Mouse (Mus musculus) layer of hippocampus, adult 18-20 months (tissue): ENCODE results near the gene Rbfox1. TPM values are rescaled to one million over a fixed set of nuclear protein-coding genes. Genes with fewer than 3 reads are reported as not detected.

Experiments used
- DNase-seq, 2 experiments: peaks; one replicate each; pipeline ENCODE4 v3.0.0; 2022; ENCODE audit warnings: low spot score in 2 of 2
- total RNA-seq, 2 experiments: library from RNA; stranded (reverse); gene quantifications; 2 replicates each; pipeline ENCODE4 v1.2.3; 2021

The Rbfox1 gene
- total RNA-seq, 2 experiments from 2014 or later: 379 to 393 TPM

- peak; percentile 28 to 79 for DNase-seq
Measured at GRCm38 (mm10) chr16:6427292-6428281, 542.4 kb downstream of the Rbfox1 start.

GRCm38 (mm10) chr16:6430981-6431380 is 545.8 kb downstream of the Rbfox1 start:
- DNase-seq: peak in 1 of 2 experiments; percentile 33

DNA sequence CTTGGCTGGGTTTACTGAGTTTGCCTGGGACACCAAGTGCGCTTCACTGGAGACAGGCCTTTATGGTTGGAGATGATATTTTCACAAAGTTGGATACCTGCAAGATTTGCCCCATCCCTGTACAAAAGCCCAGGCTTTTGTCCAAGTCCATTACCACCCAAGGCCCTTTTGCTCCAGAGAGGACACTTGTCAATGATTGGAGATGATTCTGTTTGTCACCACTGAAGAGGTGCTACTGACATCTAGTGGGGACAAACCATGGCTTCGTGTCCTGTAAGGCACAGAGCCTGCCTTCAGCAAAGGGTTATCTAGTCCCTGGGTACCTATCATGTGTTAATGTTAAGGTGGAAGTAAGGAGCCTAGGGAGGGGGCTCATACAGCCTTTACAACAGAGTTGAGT is 551.3 kb downstream of the Rbfox1 start:
- no peak for DNase-seq

- DNase-seq: peak; percentile 36 to 53
Measured at GRCm38 (mm10) chr16:6448250-6448649, 563.1 kb downstream of the Rbfox1 start.

DNA sequence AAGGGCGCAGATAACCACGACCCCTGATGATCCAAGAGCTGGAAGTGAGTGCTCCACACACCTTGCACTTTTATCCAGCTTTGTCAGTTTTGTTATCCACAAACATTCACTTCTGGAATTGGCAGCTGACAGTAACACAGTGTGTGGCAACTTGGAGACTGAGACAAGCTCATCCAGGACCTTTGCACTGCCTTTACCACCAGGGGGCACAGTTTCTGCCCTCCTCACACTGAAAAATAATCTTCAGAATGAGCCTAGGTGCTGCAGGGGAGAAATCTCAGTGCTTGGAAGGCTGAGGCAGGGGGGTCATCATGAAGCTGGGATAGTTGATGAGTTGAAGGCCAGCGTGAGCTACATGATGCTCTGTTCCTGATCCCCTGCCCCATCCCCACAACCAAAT is 570.2 kb downstream of the Rbfox1 start:
- DNase-seq: no peak

DNA sequence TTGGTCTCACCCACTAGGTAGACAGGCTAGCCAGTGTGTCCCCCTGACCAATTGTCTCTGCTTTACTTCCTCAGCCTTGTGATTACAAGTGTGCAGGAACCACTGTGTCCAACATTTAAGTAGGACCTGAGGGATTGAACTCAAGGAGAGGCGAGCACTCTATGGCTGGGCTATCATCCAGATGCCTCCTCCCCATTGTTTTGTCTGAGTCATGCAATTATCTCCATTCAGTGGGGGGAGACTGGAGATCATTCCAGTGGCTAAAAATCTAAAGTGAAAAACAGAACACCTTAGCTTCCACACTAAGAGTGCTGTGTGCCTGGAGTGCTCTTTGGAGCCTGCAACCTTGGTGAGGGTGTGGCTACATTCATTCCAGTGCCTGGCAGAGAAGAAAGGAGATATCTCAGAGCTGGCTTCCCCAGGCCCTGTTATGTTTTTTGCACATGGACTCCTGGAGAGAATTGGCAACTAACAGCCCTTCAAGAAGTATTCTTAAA is 594.0 kb downstream of the Rbfox1 start:
- no peak for DNase-seq

DNA sequence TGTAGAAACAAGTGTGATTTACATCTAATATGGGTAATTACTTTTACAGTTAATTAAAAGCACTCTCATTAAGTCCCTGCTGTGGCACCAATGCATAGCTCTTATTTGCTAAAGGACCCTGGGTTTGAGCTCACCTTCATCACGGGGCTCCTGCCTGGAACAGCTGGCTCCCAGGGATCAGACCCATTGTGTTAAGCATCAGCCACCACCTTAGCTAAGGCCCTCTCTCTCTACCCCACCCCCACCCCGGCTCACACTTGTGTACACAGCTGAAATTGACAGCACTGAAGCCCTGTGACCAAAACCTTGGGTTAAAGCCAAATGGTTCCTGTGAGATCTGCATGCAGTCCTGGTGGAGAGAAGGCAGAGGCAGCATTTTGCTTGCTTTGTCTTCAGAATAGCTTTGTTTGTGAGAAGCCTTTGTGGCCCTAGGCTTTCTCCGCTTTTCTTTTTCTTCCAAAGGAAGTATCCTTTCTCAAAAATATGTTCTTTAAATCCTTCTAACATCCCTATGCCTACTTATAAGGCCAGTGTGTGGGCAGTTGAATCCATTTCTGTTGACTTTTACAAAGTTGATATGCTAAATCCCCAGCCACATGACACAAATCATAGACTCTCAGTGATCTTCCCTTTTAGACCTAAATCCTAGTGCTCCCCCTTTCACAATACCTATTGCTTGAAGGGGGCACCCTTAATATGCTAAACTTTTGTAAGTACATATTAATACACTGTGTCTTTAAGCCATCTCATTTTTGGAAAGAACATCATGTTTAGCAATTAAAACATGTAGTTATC is 594.7 kb downstream of the Rbfox1 start:
- DNase-seq: peak in 1 of 2 experiments; percentile 38

- DNase-seq: peak; percentile 76 to 95
Measured at GRCm38 (mm10) chr16:6480411-6480728, 595.2 kb downstream of the Rbfox1 start.

DNA sequence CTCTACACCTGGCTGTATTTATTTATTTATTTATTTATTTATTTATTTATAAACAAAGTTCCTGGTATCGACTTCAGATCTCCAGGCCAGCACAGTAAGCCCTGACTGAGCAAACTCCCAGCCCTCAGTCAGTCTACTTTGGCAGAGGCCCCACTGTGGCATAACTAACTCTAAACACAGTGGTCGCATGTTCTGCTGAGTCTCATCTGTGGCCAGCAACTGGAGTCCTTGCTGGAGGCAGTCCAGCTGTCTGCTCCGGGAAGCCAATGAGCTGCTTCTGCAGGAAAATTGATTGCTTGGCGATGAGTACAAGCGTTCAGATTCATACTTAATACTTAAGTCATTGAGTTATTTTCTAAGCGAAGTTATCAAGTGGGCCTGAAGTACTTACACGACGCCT is 598.5 kb downstream of the Rbfox1 start:
- no peak for DNase-seq

DNA sequence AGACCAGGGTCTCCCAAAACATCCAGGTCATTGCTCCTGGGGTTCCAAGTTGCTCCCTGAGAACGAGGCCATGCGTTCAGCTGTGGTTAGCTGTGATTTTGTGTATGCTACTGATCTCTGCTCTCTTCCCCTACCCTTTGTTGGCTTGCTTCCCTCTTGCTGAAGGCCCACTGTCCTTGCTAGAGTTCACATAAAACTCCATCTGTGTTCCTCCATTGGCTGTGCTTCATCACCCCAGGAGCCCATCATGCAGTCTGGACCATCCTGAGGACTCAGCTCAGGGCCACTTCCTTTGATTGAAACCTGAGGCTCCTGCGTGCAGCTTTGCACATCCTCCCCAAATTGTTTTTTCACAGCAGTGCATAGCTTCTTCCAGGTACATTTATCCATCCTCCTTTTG is 600.5 kb downstream of the Rbfox1 start:
- DNase-seq: no peak

- DNase-seq: peak in 1 of 2 experiments; percentile 58
Measured at GRCm38 (mm10) chr16:6502219-6502618, 617.1 kb downstream of the Rbfox1 start.

GRCm38 (mm10) chr16:6503573-6504331 is 618.6 kb downstream of the Rbfox1 start:
- DNase-seq: peak; percentile 55 to 80

DNA sequence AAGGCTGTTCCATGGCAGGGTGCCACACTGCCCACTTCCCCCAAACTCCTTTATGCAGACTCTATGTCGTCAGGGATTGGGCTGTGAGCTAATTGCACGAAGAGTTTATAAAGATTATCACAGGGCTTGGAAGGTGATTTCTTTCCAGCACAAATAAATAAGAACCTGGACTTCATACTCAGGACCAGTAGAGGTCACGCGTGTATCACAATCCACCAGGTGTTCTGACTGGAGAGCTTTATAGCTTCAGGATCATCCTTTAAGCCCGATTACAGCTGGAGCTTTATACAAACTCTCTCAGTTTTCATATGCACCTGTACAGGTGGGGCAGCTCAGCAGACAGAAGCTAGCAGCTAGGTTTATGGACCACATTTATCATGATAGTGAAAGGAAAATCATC is 623.8 kb downstream of the Rbfox1 start:
- DNase-seq: peak in 1 of 2 experiments; percentile 41

GRCm38 (mm10) chr16:6519474-6519873 is 634.3 kb downstream of the Rbfox1 start:
- peak in 1 of 2 experiments; percentile 83 for DNase-seq

DNA sequence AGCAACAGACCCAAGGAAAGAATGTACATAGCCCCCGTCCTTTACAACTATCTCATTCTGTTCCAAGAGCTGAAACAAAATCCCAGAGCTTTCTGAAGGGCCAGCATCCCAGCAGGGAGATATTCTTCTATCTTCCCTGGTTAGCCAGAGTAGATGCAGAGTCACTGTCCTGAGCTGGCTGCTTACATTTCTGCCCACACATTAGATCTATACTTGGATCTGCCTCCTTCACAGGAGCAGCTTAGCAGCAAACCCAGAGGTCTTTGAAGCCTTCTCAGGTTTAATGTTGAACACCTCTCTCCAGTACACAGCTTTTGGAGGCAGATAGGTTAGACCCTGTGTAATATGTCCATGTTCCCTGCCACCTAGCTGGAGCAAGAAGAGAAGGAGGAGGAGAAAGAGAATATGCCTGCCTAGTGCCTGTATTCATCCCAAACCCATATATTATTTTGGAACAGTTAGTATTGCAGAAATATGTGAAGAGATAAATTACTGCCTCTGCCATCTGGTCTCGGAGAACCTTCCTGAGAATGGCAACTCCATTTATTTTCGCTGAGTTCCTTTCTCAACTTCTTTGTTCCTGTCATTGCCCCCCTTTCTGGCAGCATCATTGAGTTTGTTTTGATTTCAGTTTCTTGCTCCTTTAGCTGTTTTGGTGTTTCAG is 640.5 kb downstream of the Rbfox1 start:
- no peak for DNase-seq

GRCm38 (mm10) chr16:6531459-6531858 is 646.3 kb downstream of the Rbfox1 start:
- no peak for DNase-seq

GRCm38 (mm10) chr16:6532077-6532995 is 647.2 kb downstream of the Rbfox1 start:
- DNase-seq: no peak

DNA sequence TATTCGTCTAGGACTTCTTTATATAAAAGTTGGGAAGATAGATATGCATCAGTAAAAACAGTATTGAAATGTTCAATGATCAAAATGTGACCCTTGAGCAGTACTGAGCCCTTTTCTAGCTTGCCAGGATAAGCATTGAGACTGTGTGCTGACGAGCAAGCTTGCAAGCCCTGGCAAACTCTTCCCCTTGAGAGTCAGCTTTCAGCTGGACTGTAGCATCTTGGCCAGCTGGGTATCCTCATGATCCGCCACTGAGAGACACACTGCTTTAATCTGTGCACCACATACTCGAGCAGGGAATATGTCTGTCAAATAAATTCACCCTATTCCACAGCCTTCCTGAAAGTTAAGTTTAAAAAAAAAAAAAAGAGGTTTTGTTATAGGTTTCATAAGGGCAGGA is 670.6 kb downstream of the Rbfox1 start:
- DNase-seq: no peak

DNA sequence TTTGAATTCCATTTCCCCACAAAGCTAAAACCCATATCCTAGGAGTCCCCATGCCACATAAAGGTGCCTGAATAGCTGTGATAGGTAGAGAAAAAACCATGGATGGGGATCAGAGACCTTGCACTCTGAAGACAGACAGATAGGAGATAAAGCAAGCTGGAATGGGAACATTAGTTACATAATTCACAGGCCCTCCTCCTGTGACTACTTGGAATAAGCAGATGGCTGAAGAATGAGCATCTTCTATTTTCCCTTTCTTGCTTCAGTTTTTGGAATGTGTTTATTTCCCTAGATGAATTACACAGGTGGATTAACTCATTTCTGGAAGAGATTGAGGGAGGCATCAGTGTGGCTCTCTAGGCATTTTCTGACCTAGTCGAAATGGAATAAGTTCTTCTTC is 672.6 kb downstream of the Rbfox1 start:
- peak in 1 of 2 experiments; percentile 35 for DNase-seq
